Mouse (Mus musculus) layer of hippocampus, adult 9-10 months (tissue): ENCODE results near the gene Frmd4b.
"Not testable (repeated sequence)": the region's sequence is repeated elsewhere in the genome, so short reads cannot be mapped to it uniquely, and the experiment has no call there.

Source experiments
- DNase-seq: peaks from one replicate; pipeline ENCODE4 v3.0.0; 2022; ENCODE audit warnings: low spot score

Frmd4b gene

GRCm38 (mm10) chr6:97413453-97413852 is 203.9 kb downstream of the Frmd4b start:
- DNase-seq = no peak

- DNase-seq = no peak
Observed at GRCm38 (mm10) chr6:97412403-97412802, 204.9 kb downstream of the Frmd4b start.

GRCm38 (mm10) chr6:97411327-97411726 is 206.0 kb downstream of the Frmd4b start:
- no peak for DNase-seq

- DNase-seq = no peak
Observed at GRCm38 (mm10) chr6:97409467-97410239, 207.7 kb downstream of the Frmd4b start.

- no peak for DNase-seq
Observed at GRCm38 (mm10) chr6:97407914-97408313, 209.4 kb downstream of the Frmd4b start.

- DNase-seq = no peak
Observed at GRCm38 (mm10) chr6:97407425-97407824, 209.9 kb downstream of the Frmd4b start.

GRCm38 (mm10) chr6:97405311-97405710 is 212.0 kb downstream of the Frmd4b start:
- DNase-seq = no peak

- no peak for DNase-seq
Observed at GRCm38 (mm10) chr6:97402822-97403472, 214.4 kb downstream of the Frmd4b start.

- DNase-seq = no peak
Observed at GRCm38 (mm10) chr6:97400446-97400845, 216.9 kb downstream of the Frmd4b start.

- no peak for DNase-seq
Observed at GRCm38 (mm10) chr6:97397935-97398334, 219.4 kb downstream of the Frmd4b start.

- no peak for DNase-seq
Observed at GRCm38 (mm10) chr6:97396957-97397354, 220.4 kb downstream of the Frmd4b start.

- DNase-seq = no peak
Observed at GRCm38 (mm10) chr6:97396351-97396956, 220.9 kb downstream of the Frmd4b start.

- DNase-seq = no peak
Observed at GRCm38 (mm10) chr6:97395477-97396350, 221.6 kb downstream of the Frmd4b start.

GRCm38 (mm10) chr6:97394473-97395075 is 222.8 kb downstream of the Frmd4b start:
- no peak for DNase-seq

GRCm38 (mm10) chr6:97392912-97393311 is 224.4 kb downstream of the Frmd4b start:
- DNase-seq = no peak

- DNase-seq = no peak
Observed at GRCm38 (mm10) chr6:97387388-97387787, 230.0 kb downstream of the Frmd4b start.

- DNase-seq = no peak
Observed at GRCm38 (mm10) chr6:97384918-97385317, 232.4 kb downstream of the Frmd4b start.

- no peak for DNase-seq
Observed at GRCm38 (mm10) chr6:97381275-97381674, 236.1 kb downstream of the Frmd4b start.

- no peak for DNase-seq
Observed at GRCm38 (mm10) chr6:97370947-97371346, 246.4 kb downstream of the Frmd4b start.

- no peak for DNase-seq
Observed at GRCm38 (mm10) chr6:97370460-97370859, 246.9 kb downstream of the Frmd4b start.

GRCm38 (mm10) chr6:97363846-97364245 is 253.5 kb downstream of the Frmd4b start:
- DNase-seq = no peak

- DNase-seq = not testable (repeated sequence)
Observed at GRCm38 (mm10) chr6:97357606-97358005, 259.7 kb downstream of the Frmd4b start.
